29 mouse cellular contexts compared by ENCODE assay signal in the genomic region with DNA sequence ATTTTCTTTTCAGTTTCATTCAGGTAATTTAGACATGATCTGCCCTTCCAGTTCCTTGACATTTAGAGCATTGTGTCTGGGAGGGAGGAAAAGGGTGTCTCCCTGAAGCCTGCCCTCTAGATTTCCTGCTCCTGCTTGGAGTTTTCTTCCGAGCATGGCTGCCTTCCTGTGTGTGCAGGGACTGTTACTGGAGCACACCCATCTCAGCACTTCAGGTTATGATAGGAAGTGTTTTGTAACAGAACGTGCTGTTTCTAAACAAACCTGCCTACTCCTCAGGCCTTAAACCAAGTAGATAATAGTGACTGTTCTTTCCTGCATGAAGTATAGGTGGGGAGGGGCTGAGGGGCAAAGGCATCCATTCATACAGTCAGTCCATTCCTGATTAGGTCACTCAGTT. TPM values are rescaled to one million over a fixed set of nuclear protein-coding genes. Genes with fewer than 3 reads are reported as not detected.
A peak's percentile ranks its signal among the peaks of the same experiment; 100 is the strongest.
DNase-seq lines count a peak whose midpoint lies in the region; ATAC-seq and TF ChIP-seq lines count a peak whose summit lies in the region.
"Had no signal": no experiment of that assay in that cellular context is flagged by ENCODE, and none has a peak within 500 bp of the region (broad histone marks: within the 10 kb centered on the region; RNA-seq: fewer than 3 reads in every experiment).

No protein-coding gene starts in this region.

- no peaks in the 10 kb centered on the region for H3K27me3 ChIP-seq in heart, embryonic 10.5 days (ENCODE audit: insufficient read depth, poor library complexity, severe bottlenecking)
- no peaks in the 10 kb centered on the region for H3K27me3 ChIP-seq in heart, embryonic 15.5 days
- no peaks in the 10 kb centered on the region for H3K27me3 ChIP-seq in heart, adult 2 months (ENCODE audit: control insufficient read depth, insufficient read depth, low read length)
- H3K27me3 ChIP-seq in lung, postnatal 0 days (replicated peaks; ENCODE audit: insufficient read depth, low read length) = no peaks in the 10 kb centered on the region
- H3K27me3 ChIP-seq: embryonic facial prominence, embryonic 15.5 days; forebrain, embryonic 12.5 days; kidney, embryonic 15.5 days; limb, embryonic 12.5 days; liver, embryonic 15.5 days; lung, embryonic 15.5 days; midbrain, embryonic 13.5 days; neural tube, embryonic 13.5 days had no signal

- no peak for DNase-seq in heart, embryonic 10.5 days (ENCODE audit: low spot score)
- no peak for DNase-seq in heart, postnatal 4 days
- DNase-seq in heart, adult 2 months = no peak
- DNase-seq in lung, postnatal 0 days (ENCODE audit: low spot score) = peak; percentile 36
- DNase-seq in lung, adult 18-20 months = no peak
- no peak for DNase-seq in thymus, postnatal 36 days
- DNase-seq: adrenal gland, postnatal 25 days; cerebellum, adult 11-12 months; cerebellum, postnatal 14 days; forebrain, postnatal 0 days; gastrocnemius, postnatal 10 days; kidney, adult 18-20 months; thymus, adult 2 months; thymus, postnatal 4 days had no signal

- intact Hi-C loops in heart, adult 2 months (cut with DNase I) = no loop called here

- no peak overlapping the region for H3K4me3 ChIP-seq in heart, embryonic 10.5 days
- no peak overlapping the region for H3K4me3 ChIP-seq in heart, embryonic 15.5 days
- H3K4me3 ChIP-seq in heart, adult 2 months = no peak overlapping the region
- no peak overlapping the region for H3K4me3 ChIP-seq in lung, postnatal 0 days (ENCODE audit: low read depth, low read length)
- H3K4me3 ChIP-seq: embryonic facial prominence, embryonic 10.5 days; embryonic facial prominence, embryonic 15.5 days; forebrain, embryonic 12.5 days; kidney, embryonic 15.5 days; limb, embryonic 12.5 days; liver, embryonic 15.5 days; lung, embryonic 15.5 days; midbrain, embryonic 13.5 days; neural tube, embryonic 13.5 days had no signal

- no peak for TF ChIP-seq POLR2A in heart, adult 2 months (IDR thresholded peaks at IDR 0.05; ENCODE audit: insufficient read depth, low read depth, low read length)

- H3K4me2 ChIP-seq in heart, embryonic 15.5 days = no peak overlapping the region
- no peak overlapping the region for H3K4me2 ChIP-seq in lung, postnatal 0 days (replicated peaks; ENCODE audit: low read depth, low read length)
- H3K4me2 ChIP-seq: embryonic facial prominence, embryonic 15.5 days; forebrain, embryonic 12.5 days; kidney, embryonic 15.5 days; limb, embryonic 12.5 days; liver, embryonic 15.5 days; lung, embryonic 15.5 days; midbrain, embryonic 13.5 days; neural tube, embryonic 13.5 days had no signal

- H3K79me2 ChIP-seq in heart, adult 2 months (replicated peaks; ENCODE audit: control insufficient read depth, insufficient read depth, low read length) = peaks cover 3% of the 10 kb centered on the region; the same call in 1 of the 2 replicates

- peaks cover 61% of the 10 kb centered on the region for H3K36me3 ChIP-seq in heart, embryonic 10.5 days
- H3K36me3 ChIP-seq in heart, embryonic 15.5 days = peaks cover 37% of the 10 kb centered on the region
- peaks cover 25% of the 10 kb centered on the region for H3K36me3 ChIP-seq in heart, adult 2 months (ENCODE audit: control insufficient read depth, insufficient read depth, low read length)
- H3K36me3 ChIP-seq in lung, postnatal 0 days (ENCODE audit: insufficient read depth, low read length) = peaks cover 26% of the 10 kb centered on the region

- H3K9ac ChIP-seq in heart, embryonic 15.5 days = no peak overlapping the region
- H3K9ac ChIP-seq in heart, adult 2 months (ENCODE audit: low read depth, low read length) = no peak overlapping the region
- no peak overlapping the region for H3K9ac ChIP-seq in lung, postnatal 0 days (replicated peaks; ENCODE audit: low read depth)
- H3K9ac ChIP-seq: embryonic facial prominence, embryonic 15.5 days; forebrain, embryonic 12.5 days; forebrain, postnatal 0 days; kidney, embryonic 15.5 days; limb, embryonic 12.5 days; liver, embryonic 15.5 days; lung, embryonic 15.5 days; midbrain, embryonic 13.5 days; neural tube, embryonic 13.5 days had no signal

- H3K27ac ChIP-seq in heart, embryonic 10.5 days = peak overlapping the region; percentile 36; the same call in 1 of the 2 replicates
- no peak overlapping the region; the same call in 1 of the 2 replicates for H3K27ac ChIP-seq in heart, embryonic 15.5 days
- no peak overlapping the region; the same call in none of the 2 replicates for H3K27ac ChIP-seq in heart, adult 2 months
- H3K27ac ChIP-seq in lung, postnatal 0 days (ENCODE audit: low read length) = no peak overlapping the region
- H3K27ac ChIP-seq: embryonic facial prominence, embryonic 10.5 days; embryonic facial prominence, embryonic 15.5 days; kidney, embryonic 15.5 days; limb, embryonic 12.5 days; liver, embryonic 15.5 days; lung, embryonic 15.5 days; macrophage; midbrain, embryonic 13.5 days; neural tube, embryonic 13.5 days had no signal

- peak; percentile 45; the same call in 1 of the 2 replicates for ATAC-seq in heart, embryonic 15.5 days (replicated peaks; ENCODE audit: insufficient number of reproducible peaks, insufficient read depth, low FRiP score, low read depth)
- ATAC-seq in lung, postnatal 0 days = peak; percentile 56
- ATAC-seq: CD4-positive, CD25-positive, alpha-beta regulatory T cell, adult 4 months; forebrain, postnatal 0 days; hindbrain, embryonic 16.5 days; midbrain, embryonic 13.5 days had no signal

- no peak for TF ChIP-seq CTCF in heart, adult 2 months (IDR thresholded peaks at IDR 0.05)
- TF ChIP-seq CTCF in lung, postnatal 0 days (IDR thresholded peaks at IDR 0.05) = no peak

- no peak for TF ChIP-seq EP300 in heart, adult 2 months (IDR thresholded peaks at IDR 0.05; ENCODE audit: insufficient read depth, low read depth, low read length)
- peak; percentile 80 for TF ChIP-seq EP300 in lung, postnatal 0 days (IDR thresholded peaks at IDR 0.05)

- peaks cover 9% of the 10 kb centered on the region; the same call in 1 of the 2 replicates for H3K4me1 ChIP-seq in heart, embryonic 10.5 days
- peaks cover 12% of the 10 kb centered on the region; the same call in 1 of the 2 replicates for H3K4me1 ChIP-seq in heart, embryonic 15.5 days (replicated peaks)
- peaks cover 11% of the 10 kb centered on the region for H3K4me1 ChIP-seq in heart, adult 2 months (ENCODE audit: control insufficient read depth, insufficient read depth, low read length)
- H3K4me1 ChIP-seq in lung, postnatal 0 days (ENCODE audit: insufficient read depth, low read depth, low read length) = no peaks in the 10 kb centered on the region
- H3K4me1 ChIP-seq: embryonic facial prominence, embryonic 10.5 days; embryonic facial prominence, embryonic 15.5 days; kidney, embryonic 15.5 days; limb, embryonic 12.5 days; neural tube, embryonic 13.5 days had no signal

- H3K9me3 ChIP-seq in heart, embryonic 10.5 days = no peaks in the 10 kb centered on the region
- no peaks in the 10 kb centered on the region for H3K9me3 ChIP-seq in heart, embryonic 15.5 days (replicated peaks)
- H3K9me3 ChIP-seq in lung, postnatal 0 days (ENCODE audit: low read length) = no peaks in the 10 kb centered on the region
- H3K9me3 ChIP-seq: embryonic facial prominence, embryonic 10.5 days; embryonic facial prominence, embryonic 15.5 days; forebrain, embryonic 12.5 days; kidney, embryonic 15.5 days; limb, embryonic 12.5 days; liver, embryonic 15.5 days; lung, embryonic 15.5 days; midbrain, embryonic 13.5 days; neural tube, embryonic 13.5 days had no signal

- 37% methylated on average over 2 of the region's 2 CpGs for WGBS in heart, embryonic 10.5 days
- WGBS in heart, embryonic 15.5 days = 39% methylated on average over 2 of the region's 2 CpGs
- 30% methylated on average over 2 of the region's 2 CpGs for WGBS in heart, adult 2 months
- 48% methylated on average over 2 of the region's 2 CpGs for WGBS in lung, postnatal 0 days

RNA-seq across cellular contexts. Expression of a gene that starts 48.0 kb away (rescaled TPM):
- polyA plus RNA-seq in heart, embryonic 10.5 days (2016; fragmentation: Nextera tagmentation; extraction: Ambion mirVana) = 0.43 and 0.63 TPM in 2 replicates
- under 1 TPM; 0.17 to 0.25 TPM for total RNA-seq in heart, postnatal 4 days (2021)
- polyA plus RNA-seq in heart, embryonic 15.5 days (2015; fragmentation: Nextera tagmentation; extraction: Ambion mirVana) = 0.30 and 0.86 TPM in 2 replicates
- total RNA-seq in heart, adult 2 months (2021) = under 1 TPM in 1 of 2 experiments, not detected in 1; 0.18 TPM
- polyA plus RNA-seq in heart, adult 2 months (2012; rRNA removed) = 0.03 and 0.37 TPM in 2 replicates
- 2.5 and 3.5 TPM in 2 replicates for polyA plus RNA-seq in lung, postnatal 0 days (2015; fragmentation: Nextera tagmentation; extraction: Ambion mirVana)
- total RNA-seq: adrenal gland, adult 18-20 months; adrenal gland, postnatal 25 days; granulocyte monocyte progenitor cell, adult 5-6 weeks had no signal
- polyA plus RNA-seq: CD4-positive, CD25-positive, alpha-beta regulatory T cell, adult 4 months; macrophage had no signal
